Mouse (Mus musculus): ENCODE data around the gene Ndufa7.
A peak's percentile ranks its signal among the peaks of the same experiment; 100 is the strongest.

- TF ChIP-seq POLR2A (IDR thresholded peaks at IDR 0.05; ENCODE audit: low read depth, low read length) (peak; percentile 82), CTCF (IDR thresholded peaks at IDR 0.05; ENCODE audit: extremely low read depth, insufficient read length, insufficient replicate concordance, low read depth, low read length) (no peak)
Observed at GRCm38 (mm10) chr17:33824084-33824996, at the start of gene Ndufa7, which contains the start of gene Rps28.

Data from small intestine, adult 2 months (tissue).